14 mouse cellular contexts compared by ENCODE assay signal in genomic region chr4:95659024-95659423, GRCm38 (mm10).
"Had no signal": no experiment of that assay in that cellular context is flagged by ENCODE, and none has a peak within 500 bp of the region (broad histone marks: within the 10 kb centered on the region; RNA-seq: fewer than 3 reads in every experiment).

No protein-coding gene starts in this region.

- DNase-seq: kidney, postnatal 36 days; left cerebral cortex, postnatal 4 days; liver, postnatal 0 days; lung, postnatal 14 days; right cerebral cortex, postnatal 14 days; thymus, postnatal 36 days had no signal

- H3K9ac ChIP-seq: liver, embryonic 12.5 days; liver, postnatal 0 days; lung, embryonic 15.5 days; midbrain, embryonic 12.5 days; stomach, embryonic 15.5 days had no signal

- H3K4me1 ChIP-seq: stomach, embryonic 15.5 days had no signal

- ATAC-seq: liver, embryonic 12.5 days; liver, postnatal 0 days; midbrain, embryonic 16.5 days had no signal

- H3K27me3 ChIP-seq: liver, embryonic 12.5 days; lung, embryonic 15.5 days; megakaryocyte, embryonic 14.5 days; midbrain, embryonic 12.5 days; stomach, embryonic 15.5 days had no signal

- H3K4me2 ChIP-seq: liver, embryonic 12.5 days; lung, embryonic 15.5 days; midbrain, embryonic 12.5 days; stomach, embryonic 15.5 days had no signal

- H3K36me3 ChIP-seq: liver, embryonic 12.5 days; lung, embryonic 15.5 days; midbrain, embryonic 12.5 days; stomach, embryonic 15.5 days had no signal

- H3K4me3 ChIP-seq: layer of hippocampus, adult 2 months; liver, embryonic 12.5 days; lung, embryonic 15.5 days; megakaryocyte, embryonic 14.5 days; midbrain, embryonic 12.5 days; stomach, embryonic 15.5 days had no signal

- H3K9me3 ChIP-seq: liver, embryonic 12.5 days; lung, embryonic 15.5 days; megakaryocyte, embryonic 14.5 days; midbrain, embryonic 12.5 days; stomach, embryonic 15.5 days had no signal

- H3K27ac ChIP-seq: layer of hippocampus, adult 2 months; liver, embryonic 12.5 days; lung, embryonic 15.5 days; macrophage; midbrain, embryonic 12.5 days; stomach, embryonic 15.5 days had no signal
